Mouse (Mus musculus): ENCODE results near the gene Zfp784. TPM values are rescaled to one million over a fixed set of nuclear protein-coding genes. Genes with fewer than 3 reads are reported as not detected.

Gene Zfp784
- polyA plus RNA-seq, 1 experiment from 2014 or later: 10.8 TPM

DNA sequence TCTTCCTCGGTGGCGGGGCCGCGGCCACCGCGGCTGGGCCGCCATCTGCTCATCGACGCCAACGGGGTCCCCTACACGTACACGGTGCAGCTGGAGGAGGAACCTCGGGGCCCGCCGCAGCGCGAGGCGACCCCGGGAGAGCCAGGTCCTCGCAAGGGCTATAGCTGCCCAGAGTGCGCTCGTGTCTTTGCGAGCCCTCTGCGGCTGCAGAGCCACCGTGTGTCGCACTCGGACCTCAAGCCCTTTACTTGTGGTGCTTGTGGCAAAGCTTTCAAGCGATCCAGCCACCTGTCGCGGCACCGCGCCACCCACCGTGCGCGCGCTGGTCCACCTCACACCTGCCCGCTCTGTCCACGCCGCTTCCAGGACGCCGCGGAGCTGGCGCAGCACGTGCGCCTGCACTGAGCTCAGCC lies 14.7 kb upstream of the Zfp784 start:
- Histone ChIP-seq H3K4me1 (ENCODE audit: control insufficient read depth, insufficient read depth, low read length) (peaks cover 56% of the 10 kb centered on the region), H3K9ac (ENCODE audit: low read depth, low read length) (peak overlapping the region; percentile 95), H3K36me3 (ENCODE audit: control insufficient read depth, insufficient read depth, low read length) (no peaks in the 10 kb centered on the region), H3K27me3 (ENCODE audit: control insufficient read depth, insufficient read depth, low read depth, low read length) (peaks cover 15% of the 10 kb centered on the region), H3K9me3 (replicated peaks; ENCODE audit: control insufficient read depth, low read length, poor library complexity, severe bottlenecking) (no peaks in the 10 kb centered on the region), H3K27ac (ENCODE audit: low read length) (no peak overlapping the region), H3K4me3 (ENCODE audit: low read depth, low read length) (peak overlapping the region; percentile 79), H3K4me2 (ENCODE audit: low read length) (peak overlapping the region; percentile 71)
- WGBS: 3% methylated on average over 44 of the region's 45 CpGs
- no peak for ATAC-seq

DNA sequence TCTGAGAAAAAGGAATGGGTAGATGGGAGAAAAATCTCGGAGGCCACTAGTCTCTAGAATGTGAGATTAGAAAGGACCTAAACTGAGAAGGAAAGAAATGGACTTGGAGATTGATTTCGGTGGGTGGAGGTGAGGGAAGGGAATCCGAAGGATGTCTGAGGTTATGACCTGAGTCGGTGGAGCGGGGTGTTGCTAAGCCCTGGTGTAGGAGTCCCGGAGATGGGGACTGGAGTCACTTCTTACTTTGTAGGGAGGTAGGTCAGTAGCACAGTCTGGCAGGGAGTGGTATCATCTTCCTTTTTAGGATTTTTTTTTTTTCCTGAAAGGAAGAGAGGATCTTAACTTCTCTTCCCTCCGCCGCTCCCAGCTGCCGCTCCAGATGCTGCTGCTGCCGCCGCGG lies 14.2 kb upstream of the Zfp784 start:
- Histone ChIP-seq H3K9me3 (replicated peaks; ENCODE audit: control insufficient read depth, low read length, poor library complexity, severe bottlenecking) (no peaks in the 10 kb centered on the region), H3K27me3 (ENCODE audit: control insufficient read depth, insufficient read depth, low read depth, low read length) (peaks cover 15% of the 10 kb centered on the region), H3K4me1 (ENCODE audit: control insufficient read depth, insufficient read depth, low read length) (peaks cover 51% of the 10 kb centered on the region), H3K36me3 (ENCODE audit: control insufficient read depth, insufficient read depth, low read length) (no peaks in the 10 kb centered on the region), H3K9ac (ENCODE audit: low read depth, low read length) (peak overlapping the region; percentile 95), H3K27ac (ENCODE audit: low read length) (no peak overlapping the region), H3K4me3 (ENCODE audit: low read depth, low read length) (peak overlapping the region; percentile 79), H3K4me2 (ENCODE audit: low read length) (peak overlapping the region; percentile 71)
- ATAC-seq: no peak
- 2% methylated on average over 11 of the region's 12 CpGs for WGBS

DNA sequence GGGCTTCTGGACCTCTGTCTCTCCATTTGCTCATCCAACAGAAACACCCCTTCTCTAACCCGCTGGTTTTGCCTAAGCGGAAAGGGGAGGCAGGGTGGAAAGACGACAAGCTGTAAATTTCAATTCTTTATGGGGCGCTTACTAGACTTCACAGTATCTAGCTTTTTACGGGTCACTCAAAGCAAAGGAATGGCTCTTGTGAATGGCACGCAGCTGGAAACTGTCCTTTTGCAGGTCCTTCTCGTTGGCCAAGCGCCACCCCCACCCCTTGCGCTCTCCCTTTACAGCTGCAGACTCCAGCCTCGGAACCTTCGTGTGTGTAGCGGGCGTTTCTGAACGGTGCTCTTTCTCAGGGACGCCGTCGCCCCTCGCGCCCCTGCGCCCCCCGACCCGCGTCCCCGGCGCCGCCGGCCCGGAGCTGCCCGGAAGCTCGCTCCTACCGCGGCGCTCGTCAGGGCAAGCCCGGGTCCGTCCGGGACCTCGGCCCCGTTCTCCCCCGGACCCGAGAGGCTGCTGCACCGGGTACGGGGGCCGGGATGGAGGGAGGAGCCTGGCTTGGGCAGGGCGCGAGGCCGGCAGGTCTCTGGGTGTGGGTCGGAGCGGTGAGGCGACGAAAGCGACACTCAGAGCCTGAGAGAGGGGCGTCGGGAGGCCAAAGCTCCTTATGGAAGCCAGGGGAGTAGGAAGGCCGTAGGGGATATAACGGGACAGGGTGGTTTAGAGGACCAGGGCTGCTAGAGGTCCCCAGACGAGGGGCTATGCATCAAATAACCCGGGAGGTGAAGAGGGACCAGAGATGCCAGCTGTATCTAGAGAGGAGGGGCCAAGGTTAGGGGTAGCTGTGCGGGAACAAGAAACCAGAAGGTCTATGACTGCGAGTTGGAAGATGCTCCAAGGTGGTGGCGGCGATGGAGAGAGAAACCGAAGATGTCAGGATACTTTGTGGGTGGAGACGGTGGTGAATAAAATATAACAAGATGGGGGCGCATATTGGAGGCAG lies 13.2 kb upstream of the Zfp784 start, which contains the start of gene Zfp580:
Zfp580 (plus strand) TSS at position 346 of the 1,000 bp plus-strand sequence.
- peak; percentile 79 for ATAC-seq
- H3K27ac ChIP-seq (ENCODE audit: low read length): peak within 1 kb of the TSS; percentile 93
- H3K4me2 ChIP-seq (ENCODE audit: low read length): peak within 1 kb of the TSS; percentile 71
- no peaks in the 10 kb centered on the region for H3K36me3 ChIP-seq (ENCODE audit: control insufficient read depth, insufficient read depth, low read length)
- peak within 1 kb of the TSS; percentile 79 for H3K4me3 ChIP-seq (ENCODE audit: low read depth, low read length)
- peaks cover 50% of the 10 kb centered on the region for H3K4me1 ChIP-seq (ENCODE audit: control insufficient read depth, insufficient read depth, low read length)
- H3K27me3 ChIP-seq (ENCODE audit: control insufficient read depth, insufficient read depth, low read depth, low read length): peaks cover 15% of the 10 kb centered on the region
- under 1% methylated on average over 52 of the region's 65 CpGs for WGBS
- peak within 1 kb of the TSS; percentile 95 for H3K9ac ChIP-seq (ENCODE audit: low read depth, low read length)
- no peaks in the 10 kb centered on the region for H3K9me3 ChIP-seq (replicated peaks; ENCODE audit: control insufficient read depth, low read length, poor library complexity, severe bottlenecking)

DNA sequence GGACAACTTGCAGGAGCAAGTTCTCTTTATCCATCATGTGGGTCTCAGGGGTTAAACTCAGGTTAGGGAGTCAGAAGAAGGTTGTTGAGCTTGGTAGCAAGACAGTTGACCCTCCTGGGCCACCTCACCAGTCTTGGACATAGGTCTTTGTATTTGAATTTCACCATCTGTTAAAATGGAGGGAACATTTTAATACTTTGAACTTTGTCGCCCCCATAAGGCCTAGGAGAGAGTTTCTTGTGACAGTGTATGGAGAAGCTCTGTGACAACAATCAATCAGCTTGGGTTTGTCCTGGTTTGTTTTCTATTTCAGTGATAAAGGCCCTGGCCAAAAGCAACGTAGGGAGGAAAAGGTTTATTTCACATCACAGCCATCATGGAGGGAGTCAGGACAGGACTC lies 9.1 kb upstream of the Zfp784 start:
- no peaks in the 10 kb centered on the region for H3K36me3 ChIP-seq (ENCODE audit: control insufficient read depth, insufficient read depth, low read length)
- H3K4me2 ChIP-seq (ENCODE audit: low read length): no peak overlapping the region
- ATAC-seq: no peak
- H3K9ac ChIP-seq (ENCODE audit: low read depth, low read length): no peak overlapping the region
- no peak overlapping the region for H3K27ac ChIP-seq (ENCODE audit: low read length)
- no peaks in the 10 kb centered on the region for H3K27me3 ChIP-seq (ENCODE audit: control insufficient read depth, insufficient read depth, low read depth, low read length)
- H3K4me1 ChIP-seq (ENCODE audit: control insufficient read depth, insufficient read depth, low read length): peaks cover 10% of the 10 kb centered on the region
- H3K9me3 ChIP-seq (replicated peaks; ENCODE audit: control insufficient read depth, low read length, poor library complexity, severe bottlenecking): no peaks in the 10 kb centered on the region
- WGBS: 36% methylated on average over 2 of the region's 2 CpGs
- no peak overlapping the region for H3K4me3 ChIP-seq (ENCODE audit: low read depth, low read length)

DNA sequence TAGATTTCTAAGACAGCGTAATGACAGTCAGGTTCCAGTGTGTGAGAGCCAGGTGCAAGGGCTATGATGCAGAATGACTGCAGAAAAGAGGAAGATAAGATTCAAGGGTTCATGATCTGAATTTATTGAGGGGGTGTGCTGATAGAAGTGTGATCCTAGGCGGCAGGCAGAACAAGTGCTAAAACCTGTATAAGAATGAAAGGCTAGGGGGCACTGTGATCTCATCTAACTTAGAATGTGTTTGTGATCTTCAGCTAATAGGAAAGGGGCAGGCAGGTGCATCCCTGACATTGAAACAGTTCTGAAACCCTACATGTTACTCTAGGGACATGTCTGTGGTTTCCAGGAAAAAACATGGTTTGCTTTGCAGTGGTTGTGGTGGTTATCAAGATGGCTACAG lies 7.9 kb upstream of the Zfp784 start:
- H3K27me3 ChIP-seq (ENCODE audit: control insufficient read depth, insufficient read depth, low read depth, low read length): no peaks in the 10 kb centered on the region
- 66% methylated on average over 2 of the region's 2 CpGs for WGBS
- H3K27ac ChIP-seq (ENCODE audit: low read length): no peak overlapping the region
- no peak overlapping the region for H3K4me3 ChIP-seq (ENCODE audit: low read depth, low read length)
- H3K9ac ChIP-seq (ENCODE audit: low read depth, low read length): no peak overlapping the region
- H3K4me1 ChIP-seq (ENCODE audit: control insufficient read depth, insufficient read depth, low read length): peaks cover 7% of the 10 kb centered on the region
- no peak overlapping the region for H3K4me2 ChIP-seq (ENCODE audit: low read length)
- no peak for ATAC-seq
- no peaks in the 10 kb centered on the region for H3K36me3 ChIP-seq (ENCODE audit: control insufficient read depth, insufficient read depth, low read length)
- no peaks in the 10 kb centered on the region for H3K9me3 ChIP-seq (replicated peaks; ENCODE audit: control insufficient read depth, low read length, poor library complexity, severe bottlenecking)

DNA sequence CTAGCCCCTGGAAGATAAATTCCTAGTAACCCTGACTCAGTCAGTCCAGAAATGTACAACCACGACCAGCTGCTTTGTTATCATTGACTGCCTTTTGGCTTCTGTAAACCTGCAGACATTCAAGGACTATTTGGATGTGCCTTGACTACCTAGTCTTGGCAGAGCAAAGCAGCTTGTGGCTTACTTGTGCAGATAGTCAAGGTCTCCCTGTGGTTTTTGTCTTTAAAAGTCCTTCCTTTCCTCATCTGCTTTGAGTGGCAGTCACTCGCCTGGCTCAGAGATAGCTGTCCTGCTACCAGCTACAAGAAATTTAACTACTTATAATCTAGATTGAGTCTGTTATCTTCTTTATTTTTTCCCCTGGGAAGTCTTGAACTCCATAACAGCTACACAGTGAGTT lies 6.7 kb upstream of the Zfp784 start:
- Histone ChIP-seq H3K4me2 (ENCODE audit: low read length) (no peak overlapping the region), H3K27ac (ENCODE audit: low read length) (no peak overlapping the region), H3K9ac (ENCODE audit: low read depth, low read length) (no peak overlapping the region), H3K27me3 (ENCODE audit: control insufficient read depth, insufficient read depth, low read depth, low read length) (no peaks in the 10 kb centered on the region), H3K9me3 (replicated peaks; ENCODE audit: control insufficient read depth, low read length, poor library complexity, severe bottlenecking) (no peaks in the 10 kb centered on the region), H3K4me1 (ENCODE audit: control insufficient read depth, insufficient read depth, low read length) (no peaks in the 10 kb centered on the region), H3K4me3 (ENCODE audit: low read depth, low read length) (no peak overlapping the region), H3K36me3 (ENCODE audit: control insufficient read depth, insufficient read depth, low read length) (no peaks in the 10 kb centered on the region)
- ATAC-seq: no peak
- 81% methylated on average over 2 of the region's 2 CpGs for WGBS

DNA sequence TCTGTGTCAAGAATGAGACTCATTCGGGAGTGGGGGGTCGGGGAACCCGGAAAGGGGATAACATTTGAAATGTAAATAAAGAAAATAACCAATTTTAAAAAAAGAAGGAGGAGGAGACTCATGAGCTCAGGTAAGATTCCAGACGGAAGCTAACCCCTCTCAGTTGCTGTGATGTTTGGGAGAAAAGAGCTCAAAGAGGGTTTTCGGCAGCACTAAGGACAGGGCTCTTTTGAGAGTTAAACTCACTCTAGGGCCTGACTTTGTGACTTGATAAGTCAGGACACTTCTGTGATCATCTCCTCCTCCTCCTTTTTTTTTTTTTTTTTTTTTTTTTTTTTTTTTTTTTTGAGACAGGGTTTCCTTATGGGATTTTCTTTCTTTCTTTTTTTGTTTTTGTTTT lies 694 bp upstream of the Zfp784 start:
- 24% methylated on average over 5 of the region's 5 CpGs for WGBS
- ATAC-seq: no peak

DNA sequence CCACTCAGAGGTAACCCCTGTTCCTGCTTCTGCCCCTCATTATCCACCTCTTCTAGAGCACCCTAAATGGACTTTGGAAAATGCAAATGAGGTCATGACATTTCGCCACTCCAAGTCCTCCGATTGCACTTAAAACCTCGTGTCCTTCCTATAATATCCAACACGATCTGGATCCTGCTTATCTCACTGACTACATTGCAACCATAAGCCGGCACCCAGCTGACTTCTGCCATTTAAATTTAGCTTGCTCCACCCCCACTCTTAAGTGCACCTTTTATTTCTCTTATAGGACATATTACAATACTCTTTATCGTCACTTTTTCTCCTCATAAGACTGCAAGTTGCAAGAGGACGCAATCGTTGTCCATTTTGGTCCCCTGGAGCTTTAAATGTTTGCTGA lies 779 bp downstream of the Zfp784 start:
- no peak overlapping the region; the same call in 1 of the 2 replicates for H3K9ac ChIP-seq (ENCODE audit: low read depth, low read length)
- peaks cover 7% of the 10 kb centered on the region; the same call in 1 of the 2 replicates for H3K4me1 ChIP-seq (ENCODE audit: control insufficient read depth, insufficient read depth, low read length)
- peaks cover 6% of the 10 kb centered on the region for H3K36me3 ChIP-seq (ENCODE audit: control insufficient read depth, insufficient read depth, low read length)
- H3K4me3 ChIP-seq (ENCODE audit: low read depth, low read length): peak overlapping the region; percentile 63
- H3K27me3 ChIP-seq (ENCODE audit: control insufficient read depth, insufficient read depth, low read depth, low read length): no peaks in the 10 kb centered on the region
- H3K27ac ChIP-seq (ENCODE audit: low read length): peak overlapping the region; percentile 97
- no peaks in the 10 kb centered on the region for H3K9me3 ChIP-seq (replicated peaks; ENCODE audit: control insufficient read depth, low read length, poor library complexity, severe bottlenecking)
- peak overlapping the region; percentile 63 for H3K4me2 ChIP-seq (ENCODE audit: low read length)
- no peak for ATAC-seq
- WGBS: 89% methylated on average over 8 of the region's 8 CpGs

More for the DNA sequence above, 694 bp upstream of the Zfp784 start:
- Histone ChIP-seq H3K4me1 (ENCODE audit: control insufficient read depth, insufficient read depth, low read length) (peaks cover 7% of the 10 kb centered on the region; the same call in 1 of the 2 replicates), H3K27me3 (ENCODE audit: control insufficient read depth, insufficient read depth, low read depth, low read length) (no peaks in the 10 kb centered on the region), H3K4me2 (ENCODE audit: low read length) (peak overlapping the region; percentile 63), H3K4me3 (ENCODE audit: low read depth, low read length) (peak overlapping the region; percentile 63), H3K9ac (ENCODE audit: low read depth, low read length) (peak overlapping the region; percentile 76), H3K9me3 (replicated peaks; ENCODE audit: control insufficient read depth, low read length, poor library complexity, severe bottlenecking) (no peaks in the 10 kb centered on the region), H3K27ac (ENCODE audit: low read length) (no peak overlapping the region; the same call in 1 of the 2 replicates), H3K36me3 (ENCODE audit: control insufficient read depth, insufficient read depth, low read length) (0 out of 2 replicates have a peak, but pooled peaks cover under 1% of the 10 kb centered on the region)

DNA sequence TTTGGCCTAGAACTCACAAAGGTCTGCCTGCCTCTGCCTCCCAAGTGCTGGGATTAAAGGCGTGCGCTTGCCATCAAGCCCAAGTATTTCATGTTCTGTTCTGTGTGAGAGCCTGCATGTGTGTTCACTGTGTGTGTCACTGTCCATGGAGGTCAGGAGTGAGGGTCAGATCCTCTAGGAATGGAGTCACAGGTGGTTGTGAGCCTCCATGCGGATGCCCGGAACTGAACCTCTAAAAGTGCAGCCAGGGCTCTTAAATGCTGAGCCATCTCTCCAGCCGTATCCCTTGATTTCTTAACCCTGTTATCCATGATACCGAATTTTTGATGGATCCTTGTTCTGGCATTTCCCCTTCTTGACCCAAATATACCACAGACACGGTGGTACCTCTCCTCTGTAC lies 1.2 kb downstream of the Zfp784 start:
- ATAC-seq: no peak
- Histone ChIP-seq H3K4me3 (ENCODE audit: low read depth, low read length) (no peak overlapping the region), H3K9me3 (replicated peaks; ENCODE audit: control insufficient read depth, low read length, poor library complexity, severe bottlenecking) (no peaks in the 10 kb centered on the region), H3K27me3 (ENCODE audit: control insufficient read depth, insufficient read depth, low read depth, low read length) (no peaks in the 10 kb centered on the region), H3K27ac (ENCODE audit: low read length) (no peak overlapping the region), H3K36me3 (ENCODE audit: control insufficient read depth, insufficient read depth, low read length) (peaks cover 9% of the 10 kb centered on the region), H3K9ac (ENCODE audit: low read depth, low read length) (no peak overlapping the region), H3K4me2 (ENCODE audit: low read length) (peak overlapping the region; percentile 63; the same call in 1 of the 2 replicates), H3K4me1 (ENCODE audit: control insufficient read depth, insufficient read depth, low read length) (peaks cover 7% of the 10 kb centered on the region; the same call in 1 of the 2 replicates)
- 93% methylated on average over 7 of the region's 7 CpGs for WGBS

Measured in midbrain, embryonic 16.5 days (tissue).